Mouse (Mus musculus) olfactory bulb, adult 2 months (tissue): ENCODE results near the gene Car2.

Source experiments
- CTCF ChIP-seq: fragments of 200-500 bp; IDR thresholded peaks from 2 replicates; pipeline ENCODE4 v1.5.1; 2012; ENCODE audit warnings: low read depth, mild to moderate bottlenecking, low read length, moderate library complexity; ENCODE audit not compliant: insufficient read depth
- POLR2A ChIP-seq: fragments of 200-500 bp; IDR thresholded peaks from 2 replicates; pipeline ENCODE4 v1.6.1; 2012; ENCODE audit warnings: mild to moderate bottlenecking, low read depth, low read length, moderate library complexity; ENCODE audit not compliant: insufficient read depth

DNA sequence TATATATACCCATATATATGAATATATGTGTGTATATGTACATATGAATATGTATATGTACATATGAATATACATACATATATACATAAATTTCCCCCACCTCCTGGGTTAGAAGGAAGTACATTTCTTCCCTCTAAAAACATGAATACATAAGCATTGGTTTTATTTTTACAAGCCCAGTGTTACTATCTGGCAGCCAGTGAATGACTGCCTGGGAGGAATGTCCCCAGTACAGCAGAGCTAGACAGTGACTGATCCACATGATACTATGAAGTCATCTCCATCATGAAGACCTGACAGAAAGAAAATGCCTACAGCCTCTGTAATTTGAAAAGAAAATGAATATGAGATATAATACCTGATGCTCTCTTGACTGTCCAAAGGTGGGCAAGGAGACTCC, 1.2 kb upstream of the Car2 start:
- no peak for TF ChIP-seq CTCF
- TF ChIP-seq POLR2A, result no peak
